Mouse (Mus musculus) cerebellum, adult 8-10 months (tissue): ENCODE data around the gene Mertk.

Experiments used
- DNase-seq: peaks from one replicate; pipeline ENCODE4 v3.0.0; 2022

Mertk gene

DNA sequence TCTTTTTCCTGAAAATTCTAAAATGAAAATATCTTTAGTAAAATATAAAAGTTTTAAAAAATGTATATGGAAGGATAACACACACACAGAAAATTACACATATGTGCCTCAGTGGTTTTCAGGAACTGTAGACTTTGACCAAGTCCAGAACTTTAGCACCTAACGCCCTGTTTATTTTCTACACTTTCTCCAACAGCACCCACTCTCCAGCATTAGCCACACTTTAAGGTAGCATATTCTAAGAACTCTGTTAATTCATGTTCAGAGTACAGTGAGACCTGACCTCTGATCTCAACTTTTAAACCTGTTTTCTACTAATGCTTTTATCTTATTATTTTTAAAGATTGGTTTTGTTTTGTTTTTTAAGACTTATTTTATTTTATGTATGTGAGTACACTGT lies 129.0 kb downstream of the Mertk start:
- DNase-seq, result no peak

- no peak for DNase-seq
Measured at GRCm38 (mm10) chr2:128832611-128833010, 133.9 kb downstream of the Mertk start.

GRCm38 (mm10) chr2:128833035-128833434 lies 134.3 kb downstream of the Mertk start:
- no peak for DNase-seq

- no peak for DNase-seq
Measured at GRCm38 (mm10) chr2:128833435-128833834, 134.7 kb downstream of the Mertk start.

GRCm38 (mm10) chr2:128837531-128837930 lies 138.8 kb downstream of the Mertk start:
- DNase-seq, result no peak

DNA sequence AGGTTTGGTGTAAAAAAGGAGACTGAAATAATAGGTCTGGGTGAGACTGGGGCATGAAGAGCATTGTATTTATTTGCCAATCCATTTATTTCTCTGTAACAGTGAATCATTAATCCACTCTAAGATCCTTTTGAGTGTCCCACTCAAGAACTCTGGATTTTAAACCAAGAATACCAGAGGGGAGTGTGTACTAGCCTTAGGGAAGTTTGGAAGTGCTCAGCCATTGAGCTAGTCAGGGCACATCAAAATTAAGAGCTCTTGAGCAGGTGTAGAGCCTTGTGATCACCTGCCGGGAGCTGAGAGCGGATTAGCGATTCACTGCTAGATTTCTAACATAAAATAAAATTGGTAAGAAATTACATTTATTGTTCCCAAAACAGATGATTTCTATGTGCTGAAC lies 139.9 kb downstream of the Mertk start:
- no peak for DNase-seq

DNA sequence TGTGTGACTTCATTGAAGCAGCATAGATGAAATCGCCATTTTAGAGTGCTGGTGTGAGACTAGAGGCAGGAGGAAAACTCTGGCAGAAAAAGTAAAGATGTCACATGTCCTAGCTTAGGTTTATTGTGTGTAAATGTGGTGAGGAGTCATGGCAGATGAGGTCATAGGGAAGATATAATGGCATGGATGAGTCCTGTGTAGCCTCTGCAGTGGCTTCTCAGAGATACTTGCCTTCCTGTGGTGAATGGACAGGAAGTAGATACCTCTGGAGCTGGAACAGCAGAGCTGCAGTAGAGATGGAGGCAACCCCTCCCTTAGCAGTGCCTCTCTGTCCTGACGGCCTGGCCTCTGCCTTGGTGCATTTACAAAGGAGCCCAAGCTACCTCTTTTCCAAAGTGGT lies 140.7 kb downstream of the Mertk start:
- no peak for DNase-seq

DNA sequence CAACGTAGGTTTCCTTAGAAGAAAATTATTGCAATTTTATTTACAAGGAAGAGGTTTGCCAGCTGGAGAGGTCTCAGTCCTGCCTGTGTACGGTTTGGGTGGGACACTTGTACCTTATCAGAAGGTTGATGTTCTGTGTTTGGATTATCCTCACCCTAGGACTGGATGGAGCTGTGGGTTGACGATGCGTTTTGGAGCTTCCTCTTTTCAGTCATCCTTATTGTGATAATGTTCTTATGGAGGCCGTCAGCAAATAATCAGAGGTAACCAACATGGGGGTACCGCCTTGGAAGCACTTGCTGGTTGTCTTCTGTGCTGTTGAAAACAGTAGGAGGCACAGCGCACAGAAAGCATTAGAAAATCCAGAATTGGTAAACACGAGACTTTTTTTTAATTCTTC lies 143.7 kb downstream of the Mertk start:
- no peak for DNase-seq

- no peak for DNase-seq
Measured at GRCm38 (mm10) chr2:128850036-128850435, 151.3 kb downstream of the Mertk start.
